Mouse (Mus musculus) liver, embryonic 12.5 days (tissue): ENCODE results near the gene Gm3629. TPM values are rescaled to one million over a fixed set of nuclear protein-coding genes. Genes with fewer than 3 reads are reported as not detected.
"Not testable (repeated sequence)": the region's sequence is repeated elsewhere in the genome, so short reads cannot be mapped to it uniquely, and the experiment has no call there.

Source experiments
- ATAC-seq: fragments of 200-750 bp; cut with Nextera tagmentation; 2 replicates; pipeline ENCODE4 v1.8.0; 2017; ENCODE audit warnings: moderate number of reproducible peaks, mild to moderate bottlenecking, moderate library complexity
- H3K27ac ChIP-seq: fragments of 300-500 bp; sonication (generic); 2 replicates; pipeline ENCODE4 v1.5.1; 2016; ENCODE audit warnings: mild to moderate bottlenecking
- H3K27me3 ChIP-seq: fragments of 300-500 bp; sonication (generic); replicated peaks from 2 replicates; pipeline ENCODE4 v1.6.1; 2016; ENCODE audit warnings: mild to moderate bottlenecking, moderate library complexity
- H3K36me3 ChIP-seq: fragments of 300-500 bp; sonication (generic); 2 replicates; pipeline ENCODE4 v1.6.1; 2016; ENCODE audit warnings: mild to moderate bottlenecking, moderate library complexity
- H3K4me1 ChIP-seq: fragments of 300-500 bp; sonication (generic); 2 replicates; pipeline ENCODE4 v1.6.1; 2016
- H3K4me2 ChIP-seq: fragments of 300-500 bp; sonication (generic); 2 replicates; pipeline ENCODE4 v1.6.1; 2016; ENCODE audit warnings: mild to moderate bottlenecking, moderate library complexity
- H3K4me3 ChIP-seq: fragments of 300-500 bp; sonication (generic); 2 replicates; pipeline ENCODE4 v1.5.1; 2016; ENCODE audit warnings: mild to moderate bottlenecking, moderate library complexity
- H3K9ac ChIP-seq: fragments of 300-500 bp; sonication (generic); 2 replicates; pipeline ENCODE4 v1.6.1; 2016; ENCODE audit warnings: mild to moderate bottlenecking, moderate library complexity
- H3K9me3 ChIP-seq: fragments of 300-500 bp; sonication (generic); replicated peaks from 2 replicates; pipeline ENCODE4 v1.6.1; 2016; ENCODE audit warnings: mild to moderate bottlenecking, moderate library complexity
- WGBS: fragments of 180-500 bp; shearing (Covaris S2); methylation state at CpG from one replicate; pipeline ENCODE4 v1.1.7; 2016; ENCODE audit not compliant: insufficient replicate concordance; 5-methylcytosine and 5-hydroxymethylcytosine counted together
- polyA plus RNA-seq: library from polyadenylated mRNA; unstranded; fragments of >200 nt; fragmentation: Nextera tagmentation; extraction: Ambion mirVana; gene quantifications from 2 replicates; pipeline ENCODE4 v1.2.1, GENCODE M21; 2016

Gm3629 gene
- not detected in 2 replicates for polyA plus RNA-seq

DNA sequence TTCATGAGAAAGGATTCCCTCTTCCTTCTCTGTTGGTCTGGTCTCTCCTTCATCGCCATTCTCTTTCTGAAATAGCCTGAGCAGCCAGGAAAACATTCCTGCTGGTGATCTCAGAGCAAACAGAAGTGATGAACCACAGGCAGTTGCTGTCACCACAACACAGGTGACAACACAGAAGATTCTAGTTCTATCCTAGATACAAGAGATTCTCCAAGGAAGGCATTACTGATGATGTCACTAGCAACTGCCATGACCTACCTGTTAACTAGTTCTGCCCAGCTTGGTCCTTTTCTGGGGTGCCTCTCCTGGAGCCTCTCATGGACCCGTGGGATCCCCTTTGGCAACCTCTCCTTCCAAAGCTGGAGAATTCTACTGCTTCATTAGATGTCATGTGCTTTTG is at the start of gene Gm3629:
Gene Gm3629, minus strand, starts transcription at position 101 of the 400 bp plus-strand sequence.
- not testable (repeated sequence) for H3K27me3 ChIP-seq, H3K4me1 ChIP-seq, H3K9me3 ChIP-seq, H3K9ac ChIP-seq, H3K27ac ChIP-seq, H3K4me2 ChIP-seq, H3K36me3 ChIP-seq, ATAC-seq, H3K4me3 ChIP-seq
- WGBS = 17% methylated on average over 1 of the region's 2 CpGs

DNA sequence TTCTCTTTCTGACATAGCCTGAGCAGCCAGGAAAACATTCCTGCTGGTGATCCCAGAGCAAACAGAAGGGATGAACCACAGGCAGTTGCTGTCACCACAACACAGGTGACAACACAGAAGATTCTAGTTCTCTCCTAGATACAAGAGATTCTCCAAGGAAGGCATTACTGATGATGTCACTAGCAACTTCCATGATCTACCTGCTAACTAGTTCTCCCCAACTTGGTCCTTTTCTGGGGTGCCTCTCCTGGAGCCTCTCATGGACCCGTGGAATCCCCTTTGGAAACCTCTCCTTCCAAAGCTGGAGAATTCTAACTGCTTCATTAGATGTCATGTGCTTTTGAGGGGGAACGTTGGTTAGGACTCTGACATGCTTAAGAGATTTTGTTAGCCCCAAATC is 31.9 kb upstream of the Gm3629 start, which contains the start of gene Gm3460:
Gene Gm3460, minus strand, starts transcription at position 101 of the 400 bp plus-strand sequence.
- not testable (repeated sequence) for H3K9me3 ChIP-seq, H3K4me3 ChIP-seq, ATAC-seq, H3K27me3 ChIP-seq, H3K4me2 ChIP-seq, H3K4me1 ChIP-seq, H3K9ac ChIP-seq, H3K27ac ChIP-seq, H3K36me3 ChIP-seq
- WGBS = 25% methylated on average over 1 of the region's 2 CpGs

GRCm38 (mm10) chr14:6606436-6606835 is 16.0 kb upstream of the Gm3629 start:
- not testable (repeated sequence) for H3K9me3 ChIP-seq, H3K4me2 ChIP-seq, ATAC-seq, H3K9ac ChIP-seq, H3K4me3 ChIP-seq, H3K36me3 ChIP-seq, H3K27me3 ChIP-seq, H3K4me1 ChIP-seq, H3K27ac ChIP-seq
- no CpG with 5 or more reads among the region's 1 CpGs for WGBS

- not testable (repeated sequence) for H3K27me3 ChIP-seq, H3K4me3 ChIP-seq, H3K27ac ChIP-seq, H3K36me3 ChIP-seq, H3K4me1 ChIP-seq, H3K9me3 ChIP-seq, ATAC-seq, H3K9ac ChIP-seq
- 3% methylated on average over 10 of the region's 20 CpGs for WGBS
- peak overlapping the region; percentile 48 for H3K4me2 ChIP-seq
These were observed 14.6 kb upstream of the Gm3629 start for GRCm38 (mm10) chr14:6605004-6605403.

- not testable (repeated sequence) for H3K36me3 ChIP-seq, H3K9me3 ChIP-seq, H3K4me1 ChIP-seq, ATAC-seq, H3K9ac ChIP-seq, H3K27ac ChIP-seq, H3K4me3 ChIP-seq, H3K27me3 ChIP-seq
- WGBS = 8% methylated on average over 20 of the region's 20 CpGs
- H3K4me2 ChIP-seq = peak overlapping the region; percentile 48
These were observed 14.1 kb upstream of the Gm3629 start for GRCm38 (mm10) chr14:6604551-6604950.

DNA sequence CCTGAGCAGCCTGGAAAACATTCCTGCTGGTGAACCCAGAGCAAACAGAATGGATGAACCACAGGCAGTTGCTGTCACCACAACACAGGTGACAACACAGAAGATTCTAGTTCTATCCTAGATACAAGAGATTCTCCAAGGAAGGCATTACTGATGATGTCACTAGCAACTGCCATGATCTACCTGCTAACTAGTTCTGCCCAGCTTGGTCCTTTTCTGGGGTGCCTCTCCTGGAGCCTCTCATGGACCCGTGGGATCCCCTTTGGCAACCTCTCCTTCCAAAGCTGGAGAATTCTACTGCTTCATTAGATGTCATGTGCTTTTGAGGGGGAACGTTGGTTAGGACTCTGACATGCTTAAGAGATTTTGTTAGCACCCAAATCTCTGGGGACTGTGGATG is 53.2 kb downstream of the Gm3629 start, which contains the start of gene Gm8356:
Gene Gm8356, minus strand, starts transcription at position 101 of the 400 bp plus-strand sequence.
- not testable (repeated sequence) for H3K27ac ChIP-seq, H3K9ac ChIP-seq, H3K27me3 ChIP-seq, H3K4me3 ChIP-seq, H3K4me2 ChIP-seq, H3K36me3 ChIP-seq, H3K4me1 ChIP-seq, H3K9me3 ChIP-seq, ATAC-seq
- WGBS = 38% methylated on average over 1 of the region's 2 CpGs

Other genes with a start within 250 kb of the Gm3629 start
- not detected in 2 replicates for gene Gm3618, start 246.9 kb downstream of the Gm3629 start, polyA plus RNA-seq
- not detected in 2 replicates for gene Gm16440, start 200.3 kb downstream of the Gm3629 start, polyA plus RNA-seq
- 0.07 TPM in 1 of 2 replicates, not detected in the other for gene Gm3591, start 178.1 kb downstream of the Gm3629 start, polyA plus RNA-seq
- gene Gm3594, start 146.0 kb downstream of the Gm3629 start, polyA plus RNA-seq = not detected in 2 replicates
- not detected in 2 replicates for gene Gm8356, start 53.3 kb downstream of the Gm3629 start, polyA plus RNA-seq
- gene Gm3460, start 31.8 kb upstream of the Gm3629 start, polyA plus RNA-seq = not detected in 2 replicates
- not detected in 2 replicates for gene Gm10251, start 93.6 kb upstream of the Gm3629 start, polyA plus RNA-seq
- gene Gm8050, start 129.6 kb upstream of the Gm3629 start, polyA plus RNA-seq = not detected in 2 replicates
- 0.38 and 0.56 TPM in 2 replicates for gene Gm3636, start 151.7 kb upstream of the Gm3629 start, polyA plus RNA-seq
- not detected in 2 replicates for gene Gm8362, start 183.8 kb upstream of the Gm3629 start, polyA plus RNA-seq
- not detected in 2 replicates for gene Gm3642, start 249.7 kb upstream of the Gm3629 start, polyA plus RNA-seq